Mouse (Mus musculus) small intestine, adult 2 months (tissue): ENCODE results near the gene Hoxc6.

Source experiments
- CTCF ChIP-seq: fragments of 200-500 bp; IDR thresholded peaks from 2 replicates; pipeline ENCODE4 v1.5.1; 2012; ENCODE audit warnings: low read depth, mild to moderate bottlenecking, control low read depth, inconsistent platforms, low read length, moderate library complexity, mixed read lengths; ENCODE audit not compliant: insufficient replicate concordance, insufficient read length; ENCODE audit errors: extremely low read depth
- POLR2A ChIP-seq: fragments of 200-500 bp; IDR thresholded peaks from 2 replicates; pipeline ENCODE4 v1.6.1; 2012; ENCODE audit warnings: low read depth, mild to moderate bottlenecking, control low read depth, inconsistent platforms, low read length, moderate library complexity

DNA sequence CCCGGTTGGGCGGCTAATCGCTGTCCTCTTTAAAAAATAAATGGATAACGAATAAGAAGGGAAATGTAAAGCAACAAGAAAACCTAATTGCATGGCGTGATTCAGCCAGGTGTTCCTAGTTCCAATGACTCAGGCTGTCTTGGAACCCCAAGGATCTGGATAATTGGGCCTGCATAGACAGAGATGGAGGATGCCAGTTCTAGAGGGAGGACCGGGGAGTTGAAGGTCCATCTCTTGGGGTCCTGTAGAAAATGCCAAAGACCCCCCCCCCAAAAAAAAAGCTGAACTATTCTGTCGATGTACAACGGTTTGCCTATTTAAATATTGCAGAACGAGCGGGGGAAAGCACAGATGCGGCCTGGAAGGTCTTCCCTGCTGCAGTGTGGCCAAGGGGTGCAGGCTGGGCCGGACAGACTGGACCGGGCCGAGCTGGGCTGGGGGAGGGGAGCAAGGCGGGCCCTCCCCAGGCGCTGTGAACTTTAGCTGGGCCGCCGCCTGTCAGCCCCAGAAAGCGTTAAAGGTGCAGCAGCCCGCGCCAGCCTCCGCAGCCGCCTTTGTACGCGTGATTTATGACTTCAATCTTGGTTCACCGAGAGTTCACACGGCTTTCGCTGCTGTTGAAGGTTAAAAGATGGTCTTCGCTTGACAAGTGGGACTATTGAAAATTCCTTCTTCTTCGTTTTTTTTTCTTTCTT is 63.2 kb downstream of the Hoxc6 start:
- TF ChIP-seq CTCF (no peak), POLR2A (no peak)
